Mouse (Mus musculus): ENCODE results near the gene Styxl1.

- TF ChIP-seq USF1 (IDR thresholded peaks at IDR 0.05; ENCODE audit: low read depth) (no peak), E2F4 (IDR thresholded peaks at IDR 0.05; ENCODE audit: insufficient read depth) (no peak), POLR2A (IDR thresholded peaks at IDR 0.05; ENCODE audit: insufficient read length, low read depth) (no peak), TCF12 (IDR thresholded peaks at IDR 0.05; ENCODE audit: insufficient read depth, poor library complexity, severe bottlenecking) (no peak), MYOD1 (IDR thresholded peaks at IDR 0.05; ENCODE audit: control insufficient read depth in 1 of 3, insufficient read length in 2 of 3, low read depth in 2 of 3) (peak; percentile 16 to 84 (median 80)), POLR2AphosphoS2 (IDR thresholded peaks at IDR 0.05; ENCODE audit: insufficient read length, low read depth) (no peak), SRF (IDR thresholded peaks at IDR 0.05; ENCODE audit: control insufficient read depth, insufficient read length, low read depth) (no peak), MAX (IDR thresholded peaks at IDR 0.05; ENCODE audit: low read depth) (no peak)
Measured at GRCm38 (mm10) chr5:135722121-135722520, 56.1 kb downstream of the Styxl1 start.

Data from myocyte (in vitro differentiated cells).